ENCODE assay signal across 29 mouse cellular contexts in genomic region chr7:44297501-44297900, GRCm38 (mm10). TPM values are rescaled to one million over a fixed set of nuclear protein-coding genes. Genes with fewer than 3 reads are reported as not detected.
"Had no signal": no experiment of that assay in that cellular context is flagged by ENCODE, and none has a peak within 500 bp of the region (broad histone marks: within the 10 kb centered on the region; RNA-seq: fewer than 3 reads in every experiment).

No protein-coding gene starts in this region.

RNA-seq across cellular contexts. Expression of gene Shank1, which starts 12.6 kb away (rescaled TPM):
- polyA plus RNA-seq: liver, postnatal 0 days; macrophage had no signal

RNA-seq across cellular contexts. Expression of gene Gm15517, which starts 36.3 kb away (rescaled TPM):
- polyA plus RNA-seq: limb, embryonic 10.5 days; limb, embryonic 11.5 days; limb, embryonic 12.5 days; limb, embryonic 14.5 days; limb, embryonic 15.5 days; liver, adult 2 months; liver, embryonic 11.5 days; liver, embryonic 12.5 days; liver, embryonic 13.5 days; liver, embryonic 14.5 days; liver, embryonic 15.5 days; liver, embryonic 16.5 days; liver, postnatal 0 days; lung, adult 2 months; lung, embryonic 14.5 days; lung, embryonic 15.5 days; lung, embryonic 16.5 days; lung, postnatal 0 days; macrophage; midbrain, embryonic 10.5 days; midbrain, embryonic 12.5 days; midbrain, embryonic 13.5 days; midbrain, embryonic 14.5 days; midbrain, embryonic 15.5 days; midbrain, embryonic 16.5 days; midbrain, postnatal 0 days; myocyte; neural tube, embryonic 11.5 days; neural tube, embryonic 12.5 days had no signal

RNA-seq across cellular contexts. Expression of gene Acp4, which starts 40.3 kb away (rescaled TPM):
- polyA plus RNA-seq: limb, embryonic 12.5 days; liver, adult 2 months; liver, embryonic 11.5 days; liver, embryonic 12.5 days; liver, embryonic 13.5 days; liver, embryonic 14.5 days; liver, embryonic 16.5 days; liver, postnatal 0 days; lung, adult 2 months; lung, embryonic 15.5 days; lung, embryonic 16.5 days; lung, postnatal 0 days; macrophage; midbrain, embryonic 10.5 days; midbrain, embryonic 14.5 days; midbrain, embryonic 16.5 days; midbrain, postnatal 0 days; neural tube, embryonic 11.5 days; neural tube, embryonic 12.5 days had no signal
